Mouse (Mus musculus) embryonic facial prominence, embryonic 11.5 days (tissue): ENCODE measurements at regions not wholly inside any gene's neighbourhood (a gene's known extent, or its start where the extent isn't known, plus 50 kb on each side); places are given as distances from the start of the nearest gene placed in this dataset.

Experiments used
- ATAC-seq: fragments of 200-750 bp; cut with Nextera tagmentation; replicated peaks from 2 replicates; pipeline ENCODE4 v1.8.0; 2017; ENCODE audit warnings: low read depth; ENCODE audit not compliant: insufficient number of reproducible peaks, low FRiP score, low TSS enrichment
- DNase-seq: peaks from one replicate; pipeline ENCODE4 v3.0.0-alpha.2; 2015; ENCODE audit warnings: low spot score
- H3K27ac ChIP-seq: fragments of 300-500 bp; sonication (generic); replicated peaks from 2 replicates; pipeline ENCODE4 v1.5.1; 2014; ENCODE audit warnings: mild to moderate bottlenecking, low read depth, low read length, control low read depth
- H3K27me3 ChIP-seq: fragments of 300-500 bp; sonication (generic); 2 replicates; pipeline ENCODE4 v1.6.1; 2014; ENCODE audit warnings: mild to moderate bottlenecking, low read length, moderate library complexity, mixed read lengths; ENCODE audit not compliant: control insufficient read depth, insufficient read depth
- H3K36me3 ChIP-seq: fragments of 300-500 bp; sonication (generic); replicated peaks from 2 replicates; pipeline ENCODE4 v1.6.1; 2014; ENCODE audit warnings: low read depth, mild to moderate bottlenecking, low read length, moderate library complexity, mixed read lengths; ENCODE audit not compliant: control insufficient read depth, insufficient read depth
- H3K4me1 ChIP-seq: fragments of 300-500 bp; sonication (generic); 2 replicates; pipeline ENCODE4 v1.6.1; 2014; ENCODE audit warnings: low read length, mixed read lengths; ENCODE audit not compliant: control insufficient read depth, insufficient read depth
- H3K4me2 ChIP-seq: fragments of 300-500 bp; sonication (generic); 2 replicates; pipeline ENCODE4 v1.6.1; 2014; ENCODE audit warnings: low read depth, mild to moderate bottlenecking, control low read depth, low read length, moderate library complexity
- H3K4me3 ChIP-seq: fragments of 300-500 bp; sonication (generic); 2 replicates; pipeline ENCODE4 v1.5.1; 2014; ENCODE audit warnings: low read depth, low read length, control low read depth
- H3K9ac ChIP-seq: fragments of 300-500 bp; sonication (generic); replicated peaks from 2 replicates; pipeline ENCODE4 v1.6.1; 2014; ENCODE audit warnings: mild to moderate bottlenecking, control low read depth, low read length
- H3K9me3 ChIP-seq: fragments of 300-500 bp; sonication (generic); replicated peaks from 2 replicates; pipeline ENCODE4 v1.6.1; 2016; ENCODE audit warnings: mild to moderate bottlenecking, low read length, inconsistent platforms, mixed read lengths; ENCODE audit not compliant: control insufficient read depth

GRCm38 (mm10) chr1:141609866-141610265, 1363.9 kb downstream of the Kcnt2 start:
- no peak overlapping the region for H3K9ac ChIP-seq
- DNase-seq (peak; percentile 7), ATAC-seq (no peak)

More at GRCm38 (mm10) chr1:141609866-141610265, 1363.9 kb downstream of the Kcnt2 start:
- no peak overlapping the region for H3K27ac ChIP-seq
- H3K36me3 ChIP-seq = no peaks in the 10 kb centered on the region
- H3K27me3 ChIP-seq = no peaks in the 10 kb centered on the region
- H3K4me1 ChIP-seq = no peaks in the 10 kb centered on the region
- H3K4me3 ChIP-seq = no peak overlapping the region
- H3K9me3 ChIP-seq = no peaks in the 10 kb centered on the region
- no peak overlapping the region for H3K4me2 ChIP-seq
